Mouse (Mus musculus) gastrocnemius, adult 2 months (tissue): Measurements from ENCODE around the gene Defb36. TPM values are rescaled to one million over a fixed set of nuclear protein-coding genes. Genes with fewer than 3 reads are reported as not detected.

ENCODE experiments used
- DNase-seq: peaks from one replicate; pipeline ENCODE4 v3.0.0; 2022
- H3K27ac ChIP-seq: fragments of 200-600 bp; 2 replicates; pipeline ENCODE4 v1.8.1; 2022; ENCODE audit warnings: mild to moderate bottlenecking
- H3K4me3 ChIP-seq: fragments of 200-600 bp; 2 replicates; pipeline ENCODE4 v1.8.1; 2022; ENCODE audit warnings: mild to moderate bottlenecking, moderate library complexity
- CTCF ChIP-seq: fragments of 200-600 bp; IDR thresholded peaks from 2 replicates; pipeline ENCODE4 v1.8.1; 2022; ENCODE audit warnings: antibody characterized with exemption, mild to moderate bottlenecking, moderate library complexity
- intact Hi-C: fragments of 180-260 bp; cut with DNase I; formaldehyde crosslinking; loops from one replicate; pipeline ENCODE4 v1.15.1; 2025
- total RNA-seq, 2 experiments: library from RNA; stranded (reverse); gene quantifications; 2 replicates each; pipeline ENCODE4 v1.2.3; 2021

The Defb36 gene
- total RNA-seq, 2 experiments from 2014 or later = not detected

DNA sequence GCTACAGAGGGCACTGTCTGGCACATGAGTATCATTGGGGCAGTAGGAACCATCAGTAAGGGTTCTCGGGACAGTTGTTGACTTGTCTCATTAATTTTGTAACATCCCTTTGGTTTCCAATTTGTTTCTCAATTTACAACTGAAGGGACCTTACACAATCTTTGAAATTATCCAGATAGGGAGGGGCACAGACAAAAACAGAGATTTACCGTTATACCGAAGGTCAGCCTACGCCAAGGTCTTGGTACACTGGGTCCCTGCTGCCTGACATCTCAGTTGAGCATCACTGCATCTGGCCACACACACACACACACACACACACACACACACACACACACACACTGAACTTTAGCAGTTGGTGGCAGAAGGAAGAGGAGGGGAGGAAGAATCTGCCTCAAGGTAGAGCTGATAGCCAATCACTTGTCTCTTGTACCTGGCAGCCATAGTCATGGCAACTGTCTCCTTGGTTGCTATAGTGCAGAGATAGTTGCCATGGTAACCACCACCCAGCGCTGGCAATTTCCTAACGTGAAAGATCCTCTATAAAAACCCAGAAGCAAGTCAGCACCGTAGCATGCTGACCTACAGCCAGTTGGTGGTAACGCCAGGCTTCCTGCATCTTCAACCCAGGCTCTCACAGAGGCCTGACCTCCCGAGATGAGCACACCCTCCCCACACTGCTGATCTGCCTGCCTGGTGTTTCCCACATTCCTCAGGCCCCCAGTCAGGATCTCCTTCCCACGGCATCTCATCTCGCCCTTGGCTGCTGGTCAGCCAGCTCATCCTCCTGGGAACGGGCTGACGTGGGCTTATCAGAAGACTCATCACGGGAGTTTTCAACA is 50.0 kb downstream of the Defb36 start:
- peak; percentile 63 for DNase-seq
- intact Hi-C loops = no loop called here

DNA sequence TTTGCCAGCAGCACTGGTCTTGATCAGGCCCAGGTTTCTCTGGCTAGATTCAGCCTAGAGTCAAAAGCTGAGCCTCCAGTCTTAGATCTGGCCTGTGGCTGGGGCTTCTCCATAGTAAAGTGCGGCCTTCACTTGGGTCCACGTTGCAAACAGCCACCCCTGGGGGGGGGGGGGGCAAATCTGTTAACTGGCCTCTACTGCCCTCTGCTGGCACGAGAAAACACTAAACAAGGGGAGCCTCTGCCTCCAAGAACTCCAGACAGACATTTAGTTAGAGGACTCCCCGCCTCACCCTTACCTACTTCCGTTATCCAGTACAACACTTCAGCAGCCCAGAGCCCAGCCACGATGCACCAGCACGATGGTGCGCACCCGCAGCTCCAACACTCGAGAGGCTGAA is 53.3 kb downstream of the Defb36 start:
- DNase-seq = peak; percentile 54
- Histone ChIP-seq H3K27ac (no peak overlapping the region), H3K4me3 (no peak overlapping the region)
- intact Hi-C loops = loop anchor here (1.0 kb wide), 1 partner anchor 42 kb away; no protein-coding TSS in a partner anchor
- peak; percentile 71 for TF ChIP-seq CTCF

More for the DNA sequence above, 50.0 kb downstream of the Defb36 start:
- H3K27ac ChIP-seq = peak overlapping the region; percentile 75
- no peak for TF ChIP-seq CTCF
- H3K4me3 ChIP-seq = no peak overlapping the region

DNA sequence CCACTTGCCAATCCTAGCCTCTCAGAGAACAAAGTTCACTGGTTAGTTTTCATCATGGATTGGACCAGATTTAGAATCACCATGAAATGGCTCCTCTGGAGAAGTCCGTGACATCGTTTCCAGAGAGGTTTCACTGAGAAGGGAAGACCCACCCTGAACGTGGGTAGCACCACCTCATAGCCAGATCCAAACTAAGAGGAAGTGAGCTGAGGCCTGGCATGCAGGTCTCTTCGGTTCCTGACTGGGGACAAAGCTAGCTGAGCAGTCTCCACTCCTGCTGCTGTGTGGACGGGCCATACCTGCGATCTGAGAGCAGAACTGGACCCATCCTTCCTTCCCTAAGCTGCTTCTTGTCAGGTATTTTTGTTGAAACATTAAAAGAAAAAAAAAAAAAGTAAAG is 57.0 kb downstream of the Defb36 start:
- H3K27ac ChIP-seq = no peak overlapping the region
- no peak for DNase-seq
- intact Hi-C loops = no loop called here
- no peak overlapping the region for H3K4me3 ChIP-seq
- no peak for TF ChIP-seq CTCF

Other genes with a start within 250 kb of the Defb36 start
- not detected for gene Nrsn2, start 227.7 kb upstream of the Defb36 start, total RNA-seq
- under 1 TPM; 0.53 to 0.79 TPM for gene Sox12, start 206.3 kb upstream of the Defb36 start, total RNA-seq
- 1 to 10 TPM; 1.1 to 1.8 TPM for gene Zcchc3, start 189.3 kb upstream of the Defb36 start, total RNA-seq
- not detected for gene 6820408C15Rik, start 188.7 kb upstream of the Defb36 start, total RNA-seq
- not detected for gene Defb23, start 139.7 kb upstream of the Defb36 start, total RNA-seq
- not detected for gene Defb20, start 127.3 kb upstream of the Defb36 start, total RNA-seq
- not detected for gene Defb22, start 114.2 kb upstream of the Defb36 start, total RNA-seq
- not detected for gene Defb26, start 92.6 kb upstream of the Defb36 start, total RNA-seq
- not detected for gene Defb28, start 86.1 kb upstream of the Defb36 start, total RNA-seq
- not detected for gene Defb29, start 64.2 kb upstream of the Defb36 start, total RNA-seq
- not detected for gene Gm17416, start 35.0 kb upstream of the Defb36 start, total RNA-seq
- gene Defb21, start 31.6 kb upstream of the Defb36 start, total RNA-seq = not detected
- not detected for gene Defb19, start 24.0 kb upstream of the Defb36 start, total RNA-seq
- gene Defb45, start 4.9 kb upstream of the Defb36 start, total RNA-seq = not detected
- gene Defb25, start 18.7 kb downstream of the Defb36 start, total RNA-seq = not detected
- 1 to 10 TPM; 2.4 to 3.0 TPM for gene Rem1, start 22.6 kb downstream of the Defb36 start, total RNA-seq
- gene H13, start 65.1 kb downstream of the Defb36 start, total RNA-seq = 10 to 100 TPM; 32.6 to 37.3 TPM
- gene Mcts2, start 82.7 kb downstream of the Defb36 start, total RNA-seq = 10 to 100 TPM; 11.1 to 12.8 TPM
- gene Id1, start 131.9 kb downstream of the Defb36 start, total RNA-seq = 10 to 100 TPM in 1 of 2 experiments, 1 to 10 TPM in 1; 6.7 to 26.8 TPM
- 1 to 10 TPM; 2.0 to 4.2 TPM for gene Cox4i2, start 149.8 kb downstream of the Defb36 start, total RNA-seq
- gene Bcl2l1, start 227.4 kb downstream of the Defb36 start, total RNA-seq = 10 to 100 TPM; 15.7 to 40.3 TPM
- gene Tpx2, start 243.6 kb downstream of the Defb36 start, total RNA-seq = 1 to 10 TPM; 1.1 to 1.7 TPM